Mouse (Mus musculus) retina, embryonic 14.5 days (tissue): Measurements from ENCODE around the gene Iqschfp.

Experiments
- DNase-seq: peaks from one replicate; pipeline ENCODE4 v3.0.0-alpha.2; 2015; ENCODE audit warnings: low spot score

Gene Iqschfp

DNA sequence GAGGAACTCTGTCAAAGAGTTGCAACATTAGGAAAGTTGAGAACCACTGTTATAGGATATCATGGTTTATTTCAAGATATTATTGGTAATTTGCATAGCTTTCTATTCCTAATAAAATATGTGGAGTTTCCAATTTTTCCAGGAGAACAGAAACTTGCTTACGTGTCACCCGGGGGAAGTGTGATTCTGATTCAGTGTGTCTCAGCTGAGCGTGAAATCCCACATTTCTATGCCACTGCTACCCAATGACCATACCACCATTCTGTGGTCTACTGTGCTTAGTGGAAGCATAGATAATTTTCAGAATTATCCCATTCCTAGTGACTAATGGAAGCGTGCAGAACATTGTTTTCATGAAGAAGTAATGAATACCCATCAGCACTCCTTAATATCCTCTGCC is 704.9 kb downstream of the Iqschfp start:
- no peak for DNase-seq

- no peak for DNase-seq
These were observed 710.9 kb downstream of the Iqschfp start for GRCm38 (mm10) chr3:68602891-68603290.

GRCm38 (mm10) chr3:68604467-68604866 is 712.4 kb downstream of the Iqschfp start:
- no peak for DNase-seq

- DNase-seq = no peak
These were observed 712.9 kb downstream of the Iqschfp start for GRCm38 (mm10) chr3:68604962-68605361.

DNA sequence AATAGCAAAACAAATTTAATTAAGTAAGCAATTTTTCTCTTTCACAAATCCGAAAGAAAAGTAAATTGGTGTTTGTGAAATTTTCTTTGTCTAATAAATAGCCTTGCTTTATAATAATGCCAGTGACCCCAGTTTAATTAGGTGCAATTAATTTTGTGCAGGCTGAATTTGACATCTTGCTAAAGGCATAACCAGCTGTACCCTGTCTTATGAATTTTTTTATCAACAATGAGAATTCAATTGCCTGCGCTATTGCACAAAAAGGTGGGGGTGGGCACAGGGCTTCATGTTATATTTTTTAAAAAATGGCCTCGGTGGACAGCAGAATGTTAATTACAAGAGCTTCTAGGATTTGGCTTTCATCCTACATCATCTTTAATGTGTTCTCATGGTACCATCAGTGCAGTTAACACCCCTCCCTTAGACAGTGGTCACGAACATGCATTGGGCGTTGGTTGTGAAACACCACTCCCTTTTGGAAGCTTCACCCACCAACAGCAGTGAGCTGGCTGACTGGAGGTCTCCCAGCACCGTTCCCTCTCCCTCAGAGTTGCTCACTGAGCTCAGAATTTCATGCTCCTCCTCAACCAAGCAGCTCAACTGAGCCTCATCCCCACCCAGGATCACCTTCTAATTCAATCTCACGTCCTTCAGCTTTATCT is 714.0 kb downstream of the Iqschfp start:
- DNase-seq = no peak

DNA sequence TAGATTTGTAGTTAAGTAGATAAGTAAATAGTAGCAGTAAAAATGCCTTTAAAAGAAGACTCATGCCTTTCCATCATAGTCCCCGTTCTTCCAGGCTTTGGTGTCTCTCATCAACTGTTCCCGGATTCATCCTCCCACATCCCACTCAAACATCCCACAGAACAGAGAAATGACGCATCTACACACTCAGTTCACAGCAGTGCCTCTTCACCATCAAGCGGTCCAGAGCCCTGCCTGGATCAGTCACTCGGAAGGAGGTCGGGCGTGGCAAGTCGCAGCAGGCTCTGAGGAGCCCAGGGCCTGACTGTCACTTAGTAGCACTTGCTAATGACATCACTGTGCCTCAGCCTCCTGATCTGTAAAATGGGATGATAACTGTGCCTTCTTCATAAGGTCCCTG is 714.7 kb downstream of the Iqschfp start:
- DNase-seq = no peak

DNA sequence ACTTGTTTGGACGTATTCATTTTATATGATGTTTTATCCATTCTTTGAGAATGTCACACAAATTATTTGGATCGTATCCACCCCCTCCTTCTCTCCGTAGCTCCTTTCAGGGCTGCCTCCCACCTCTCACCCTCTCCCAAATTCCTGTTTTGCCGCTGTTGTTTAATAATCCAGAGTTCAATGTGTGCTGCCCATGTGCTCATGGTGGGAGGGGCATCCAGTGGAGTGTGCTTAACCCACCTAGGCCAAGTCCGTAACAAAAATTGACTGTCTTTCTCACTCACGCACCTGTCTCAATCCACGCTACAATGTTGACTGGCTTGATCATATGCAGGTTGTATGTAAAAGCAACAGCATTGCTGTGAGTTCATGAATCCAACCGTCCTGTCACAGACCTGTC is 715.3 kb downstream of the Iqschfp start:
- DNase-seq = no peak

GRCm38 (mm10) chr3:68608848-68609497 is 716.9 kb downstream of the Iqschfp start:
- DNase-seq = no peak

DNA sequence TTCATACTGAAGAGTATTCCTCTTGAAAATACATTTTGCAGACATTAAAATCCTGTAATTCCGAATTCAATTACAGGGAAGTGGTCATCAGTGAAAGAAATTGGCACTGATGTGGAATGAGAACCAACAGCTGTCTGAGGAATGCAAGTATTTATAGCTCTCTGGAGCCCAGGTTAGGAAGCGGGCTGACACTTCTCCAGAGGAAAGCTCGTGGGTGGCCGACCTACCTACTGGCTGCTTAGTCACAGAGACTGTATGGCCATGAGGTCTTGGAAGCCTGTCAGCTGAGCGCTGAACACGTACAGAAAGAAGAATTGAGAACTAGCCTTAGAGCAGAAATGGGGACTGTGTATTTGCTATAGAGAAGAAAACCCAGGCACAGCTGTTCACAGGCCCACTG is 718.0 kb downstream of the Iqschfp start:
- DNase-seq = no peak

GRCm38 (mm10) chr3:68610598-68611261 is 718.7 kb downstream of the Iqschfp start:
- no peak for DNase-seq

GRCm38 (mm10) chr3:68615042-68615810 is 723.2 kb downstream of the Iqschfp start:
- peak; percentile 82 for DNase-seq

GRCm38 (mm10) chr3:68616363-68616762 is 724.3 kb downstream of the Iqschfp start:
- DNase-seq = no peak

DNA sequence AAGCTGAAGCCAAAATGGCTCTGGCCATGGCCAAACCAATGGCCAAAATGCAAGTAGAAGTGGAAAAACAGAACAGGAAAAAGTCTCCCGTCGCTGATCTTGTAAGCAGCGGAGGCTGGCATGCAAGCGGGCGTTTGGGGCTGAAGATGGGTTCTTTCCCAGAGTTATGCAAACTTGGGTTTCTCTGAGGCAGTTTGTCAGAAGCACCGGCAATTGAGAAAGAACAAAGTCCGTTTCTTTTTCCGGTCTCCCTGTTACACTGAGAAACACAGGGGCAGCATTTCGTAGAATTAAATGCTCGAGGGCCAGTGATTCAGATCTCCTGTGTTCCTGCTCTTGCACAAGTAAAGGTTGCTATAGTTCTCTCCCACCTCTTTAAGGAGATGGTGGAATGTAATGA is 725.7 kb downstream of the Iqschfp start:
- DNase-seq = no peak

- DNase-seq = no peak
These were observed 727.1 kb downstream of the Iqschfp start for GRCm38 (mm10) chr3:68619097-68619496.

DNA sequence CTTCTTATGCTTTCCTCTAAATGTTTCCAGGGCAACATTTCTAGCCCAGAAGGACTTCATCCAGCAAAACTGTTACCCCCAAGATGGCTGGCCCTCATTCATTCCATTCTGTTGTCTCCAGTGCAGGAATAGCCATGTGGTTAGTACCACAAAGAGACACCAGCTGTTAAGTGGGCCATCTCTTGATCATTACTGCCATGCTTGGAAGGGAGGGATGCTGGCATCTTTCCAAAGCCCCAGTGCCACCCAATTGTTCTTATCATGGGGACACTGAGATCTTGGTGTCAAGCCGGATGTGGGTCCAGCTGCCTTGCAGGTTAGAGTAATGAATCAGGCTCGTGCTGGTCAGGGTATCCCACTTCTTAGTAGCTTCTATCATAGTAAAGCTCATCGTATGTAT is 729.9 kb downstream of the Iqschfp start:
- DNase-seq = no peak

GRCm38 (mm10) chr3:68623036-68623435 is 731.0 kb downstream of the Iqschfp start:
- no peak for DNase-seq

- DNase-seq = no peak
These were observed 732.4 kb downstream of the Iqschfp start for GRCm38 (mm10) chr3:68624471-68624870.

- DNase-seq = no peak
These were observed 738.2 kb downstream of the Iqschfp start for GRCm38 (mm10) chr3:68630261-68630660.

DNA sequence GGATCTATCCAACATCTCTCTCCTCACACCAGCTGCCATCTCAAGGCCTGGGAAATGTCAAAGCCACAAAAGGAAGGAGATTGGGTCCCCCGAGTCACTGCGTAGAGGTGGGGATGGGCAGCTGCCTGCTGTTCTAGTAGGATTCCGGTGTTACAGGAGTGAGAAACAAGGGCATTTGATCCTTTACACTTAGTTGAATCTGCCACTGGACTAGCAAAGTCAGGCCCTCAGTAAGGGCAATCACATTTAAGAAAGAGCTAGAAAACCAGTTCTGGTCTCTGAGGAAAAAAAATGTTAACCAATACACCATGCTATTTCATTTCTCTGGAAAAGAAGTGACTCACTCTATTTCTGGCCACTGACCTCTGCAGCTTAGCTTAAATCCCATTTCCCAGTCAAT is 738.8 kb downstream of the Iqschfp start:
- no peak for DNase-seq

DNA sequence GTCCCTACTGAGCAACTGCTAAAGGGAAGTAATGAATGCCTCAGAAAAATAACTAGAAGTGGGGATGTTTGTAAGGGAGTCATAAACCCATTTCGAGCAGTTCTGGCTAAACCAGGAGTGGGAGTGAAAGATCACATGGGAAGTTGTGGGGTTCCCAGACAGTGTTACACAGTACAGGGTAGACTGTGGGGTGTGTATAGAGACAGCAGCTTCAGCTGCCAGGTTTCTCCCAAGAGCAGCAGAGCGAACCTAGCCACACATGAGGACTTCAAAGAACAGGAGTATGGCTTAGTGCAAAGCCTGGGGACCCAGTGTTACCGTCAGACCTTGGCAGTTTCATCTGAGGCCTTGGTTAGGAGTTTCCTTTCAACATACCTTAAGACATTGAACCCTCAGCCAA is 740.7 kb downstream of the Iqschfp start:
- no peak for DNase-seq

GRCm38 (mm10) chr3:68633577-68633976 is 741.5 kb downstream of the Iqschfp start:
- DNase-seq = no peak

GRCm38 (mm10) chr3:68637960-68638359 is 745.9 kb downstream of the Iqschfp start:
- DNase-seq = peak; percentile 10

DNA sequence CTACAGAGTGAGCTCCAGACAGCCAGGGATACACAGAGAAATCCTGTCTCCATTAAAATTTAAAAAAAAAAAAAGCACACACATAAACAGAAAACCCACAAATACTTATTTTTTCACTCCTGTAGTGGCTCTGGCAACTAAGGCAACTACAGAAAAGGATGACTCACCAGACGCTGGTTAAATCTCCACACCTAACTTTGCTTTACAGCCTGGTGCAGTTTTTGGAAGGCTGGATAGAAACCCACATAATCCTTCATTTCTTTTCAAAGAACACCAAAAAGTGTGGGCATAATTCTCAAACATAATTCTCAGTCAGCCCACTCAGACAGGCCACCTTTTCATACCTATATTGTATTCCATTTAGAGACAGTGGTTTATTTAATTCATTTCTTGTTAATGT is 746.7 kb downstream of the Iqschfp start:
- no peak for DNase-seq
